Mouse (Mus musculus) adrenal gland, adult 8-10 months (tissue): Measurements from ENCODE around the gene Hba-a1. TPM values are rescaled to one million over a fixed set of nuclear protein-coding genes. Genes with fewer than 3 reads are reported as not detected.

ENCODE experiments used
- total RNA-seq, 4 experiments: library from RNA; stranded (reverse); gene quantifications; 2 replicates each; pipeline ENCODE4 v1.2.4; 2022

Hba-a1 gene
- total RNA-seq, 4 experiments from 2014 or later: 803 to 2,295 (median 899) TPM

Other genes starting within 250 kb of the Hba-a1 start
- under 1 TPM in 3 of 4 experiments, not detected in 1; 0.42 to 0.71 (median 0.62) TPM for gene Il9r, start 83.2 kb upstream of the Hba-a1 start, total RNA-seq
- 10 to 100 TPM; 12.7 to 21.5 (median 18.0) TPM for gene Snrnp25, start 78.1 kb upstream of the Hba-a1 start, total RNA-seq
- 10 to 100 TPM; 24.5 to 40.0 (median 33.1) TPM for gene Rhbdf1, start 61.2 kb upstream of the Hba-a1 start, total RNA-seq
- gene Mpg, start 57.0 kb upstream of the Hba-a1 start, total RNA-seq: 10 to 100 TPM; 18.2 to 41.0 (median 33.3) TPM
- 100 to 1,000 TPM in 2 of 4 experiments, 10 to 100 TPM in 2; 72.8 to 122 (median 105) TPM for gene Nprl3, start 15.8 kb upstream of the Hba-a1 start, total RNA-seq
- not detected for gene Hba-x, start 7.1 kb upstream of the Hba-a1 start, total RNA-seq
- gene Hbq1b, start 3.5 kb downstream of the Hba-a1 start, total RNA-seq: not detected
- 1,000 to 10,000 TPM in 1 of 4 experiments, 100 to 1,000 TPM in 3; 528 to 1,532 (median 627) TPM for gene Hba-a2, start 13.0 kb downstream of the Hba-a1 start, total RNA-seq
- under 1 TPM in 1 of 4 experiments, not detected in 3; 0.54 TPM for gene Hbq1a, start 16.6 kb downstream of the Hba-a1 start, total RNA-seq
- gene Sh3pxd2b, start 64.3 kb downstream of the Hba-a1 start, total RNA-seq: 10 to 100 TPM in 2 of 4 experiments, 1 to 10 TPM in 2; 5.6 to 10.8 (median 8.8) TPM
- gene Ubtd2, start 171.9 kb downstream of the Hba-a1 start, total RNA-seq: 10 to 100 TPM; 11.5 to 15.9 (median 13.7) TPM
- 1 to 10 TPM; 1.3 to 2.4 (median 1.6) TPM for gene Efcab9, start 248.6 kb downstream of the Hba-a1 start, total RNA-seq
- gene Stk10, start 249.8 kb downstream of the Hba-a1 start, total RNA-seq: 10 to 100 TPM in 2 of 4 experiments, 1 to 10 TPM in 2; 9.5 to 23.3 (median 14.9) TPM